Mouse (Mus musculus) small intestine, adult 2 months (tissue): ENCODE measurements around the gene Cep128.

Experiments
- CTCF ChIP-seq: fragments of 200-500 bp; IDR thresholded peaks from 2 replicates; pipeline ENCODE4 v1.5.1; 2012; ENCODE audit warnings: low read depth, mild to moderate bottlenecking, control low read depth, inconsistent platforms, low read length, moderate library complexity, mixed read lengths; ENCODE audit not compliant: insufficient replicate concordance, insufficient read length; ENCODE audit errors: extremely low read depth
- POLR2A ChIP-seq: fragments of 200-500 bp; IDR thresholded peaks from 2 replicates; pipeline ENCODE4 v1.6.1; 2012; ENCODE audit warnings: low read depth, mild to moderate bottlenecking, control low read depth, inconsistent platforms, low read length, moderate library complexity

DNA sequence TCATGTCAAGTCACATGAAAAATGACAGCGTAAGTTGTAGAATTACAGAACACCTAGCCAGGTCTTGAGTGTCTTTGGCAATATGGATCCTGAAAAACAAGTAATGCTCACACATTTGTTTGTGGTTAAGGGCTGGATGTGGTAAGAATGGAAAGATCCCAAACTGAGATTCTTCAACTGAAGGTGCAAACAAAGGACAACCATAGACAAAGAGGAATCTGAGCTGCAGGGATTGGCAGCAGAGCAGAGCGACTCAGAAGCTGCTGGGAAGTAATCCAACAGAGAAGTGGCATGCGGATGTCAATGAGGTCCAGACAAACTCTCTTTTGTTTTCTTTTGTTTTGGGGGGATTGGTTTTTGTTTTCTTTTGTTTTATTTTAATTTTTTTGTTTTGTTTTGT is 121.4 kb downstream of the Cep128 start:
- TF ChIP-seq CTCF (no peak), POLR2A (no peak)
